Mouse (Mus musculus) MEL (cell line): ENCODE results near the gene P2ry13. TPM values are rescaled to one million over a fixed set of nuclear protein-coding genes. Genes with fewer than 3 reads are reported as not detected.
A peak's percentile ranks its signal among the peaks of the same experiment; 100 is the strongest.

Source experiments
- DNase-seq: peaks from one replicate; pipeline ENCODE4 v3.0.0; 2011; ENCODE audit warnings: low read depth, low spot score
- H3K27ac ChIP-seq: 2 replicates; pipeline ENCODE4 v1.5.1; 2012; ENCODE audit warnings: low read depth, mild to moderate bottlenecking, control low read depth, low read length, moderate library complexity; ENCODE audit not compliant: control insufficient read depth
- H3K27me3 ChIP-seq, 2 experiments: fragments of 150-350 bp in 1 of 2; sonication (generic) in 1 of 2; 2 replicates each; pipeline ENCODE4 v1.6.1; 2012; ENCODE audit warnings: low read length in 2 of 2, mild to moderate bottlenecking in 2 of 2, improper control_type of control experiment in 1 of 2, moderate library complexity in 1 of 2; ENCODE audit not compliant: insufficient read depth in 2 of 2, control insufficient read depth in 1 of 2
- H3K36me3 ChIP-seq, 2 experiments: 2 replicates each; pipeline ENCODE4 v1.6.1; 2012 to 2014; ENCODE audit warnings: low read length in 2 of 2, improper control_type of control experiment in 1 of 2, inconsistent platforms in 1 of 2, mild to moderate bottlenecking in 1 of 2; ENCODE audit not compliant: insufficient read depth in 2 of 2, control insufficient read depth in 1 of 2
- H3K4me1 ChIP-seq, 2 experiments: fragments of 150-350 bp in 1 of 2; sonication (generic) in 1 of 2; 2 replicates each; pipeline ENCODE4 v1.6.1; 2012; ENCODE audit warnings: low read length in 2 of 2, improper control_type of control experiment in 1 of 2, mild to moderate bottlenecking in 1 of 2; ENCODE audit not compliant: insufficient read depth in 2 of 2, control insufficient read depth in 1 of 2
- H3K4me3 ChIP-seq, 2 experiments: fragments of 150-350 bp in 1 of 2; sonication (generic) in 1 of 2; 2 replicates each; pipeline ENCODE4 v1.5.1; 2012; ENCODE audit warnings: low read depth in 2 of 2, low read length in 2 of 2, mild to moderate bottlenecking in 2 of 2, moderate library complexity in 2 of 2, control low read depth in 1 of 2, improper control_type of control experiment in 1 of 2; ENCODE audit not compliant: control insufficient read depth in 1 of 2, insufficient read depth in 1 of 2
- H3K79me2 ChIP-seq: 2 replicates; pipeline ENCODE4 v1.6.1; 2012; ENCODE audit warnings: mild to moderate bottlenecking, low read length, moderate library complexity; ENCODE audit not compliant: control insufficient read depth, poor library complexity, insufficient read depth
- H3K9ac ChIP-seq: 2 replicates; pipeline ENCODE4 v1.6.1; 2012; ENCODE audit warnings: low read depth, mild to moderate bottlenecking, control low read depth, low read length, moderate library complexity; ENCODE audit not compliant: control insufficient read depth, poor library complexity, severe bottlenecking
- H3K9me3 ChIP-seq: fragments of 150-350 bp; sonication (generic); replicated peaks from 2 replicates; pipeline ENCODE4 v1.6.1; 2012; ENCODE audit warnings: mild to moderate bottlenecking, low read length, improper control_type of control experiment, moderate library complexity; ENCODE audit not compliant: insufficient read depth
- E2F4 ChIP-seq: IDR thresholded peaks from 2 replicates; pipeline ENCODE4 v1.6.1; 2011; ENCODE audit warnings: low read depth, low read length, improper control_type of control experiment, borderline replicate concordance
- ETS1 ChIP-seq: IDR thresholded peaks from 2 replicates; pipeline ENCODE4 v1.6.1; 2012; ENCODE audit warnings: low read depth, mild to moderate bottlenecking, inconsistent platforms, low read length, improper control_type of control experiment, moderate library complexity
- GATA1 ChIP-seq: IDR thresholded peaks from 2 replicates; pipeline ENCODE4 v1.6.1; 2011; ENCODE audit warnings: low read depth, low read length, improper control_type of control experiment
- KAT2A ChIP-seq: conservative IDR thresholded peaks from 2 replicates; pipeline ENCODE4 v1.6.1; 2012; ENCODE audit warnings: low read depth, low read length, improper control_type of control experiment, inconsistent platforms
- MAX ChIP-seq: IDR thresholded peaks from 2 replicates; pipeline ENCODE4 v1.6.1; 2011; ENCODE audit warnings: low read length, improper control_type of control experiment
- MYC ChIP-seq: IDR thresholded peaks from 2 replicates; pipeline ENCODE4 v1.6.1; 2011; ENCODE audit warnings: low read depth, mild to moderate bottlenecking, low read length, improper control_type of control experiment, moderate library complexity
- NELFE ChIP-seq: IDR thresholded peaks from 2 replicates; pipeline ENCODE4 v1.6.1; 2011; ENCODE audit warnings: low read depth, low read length, improper control_type of control experiment
- POLR2AphosphoS2 ChIP-seq: IDR thresholded peaks from 2 replicates; pipeline ENCODE4 v1.6.1; 2011; ENCODE audit warnings: low read length, improper control_type of control experiment
- POLR2AphosphoS5 ChIP-seq: IDR thresholded peaks from 2 replicates; pipeline ENCODE4 v1.6.1; 2012; ENCODE audit warnings: low read depth, borderline replicate concordance, mild to moderate bottlenecking, inconsistent platforms, low read length, moderate library complexity, mixed read lengths
- RAD21 ChIP-seq: IDR thresholded peaks from 2 replicates; pipeline ENCODE4 v1.6.1; 2011; ENCODE audit warnings: mild to moderate bottlenecking, low read depth, low read length, improper control_type of control experiment
- RCOR1 ChIP-seq: IDR thresholded peaks from 2 replicates; pipeline ENCODE4 v1.6.1; 2012; ENCODE audit warnings: low read depth, mild to moderate bottlenecking, inconsistent platforms, low read length, improper control_type of control experiment
- SIN3A ChIP-seq: IDR thresholded peaks from 2 replicates; pipeline ENCODE4 v1.6.1; 2012; ENCODE audit warnings: low read length, improper control_type of control experiment, inconsistent platforms
- SMC3 ChIP-seq: IDR thresholded peaks from 2 replicates; pipeline ENCODE4 v1.6.1; 2011; ENCODE audit warnings: low read depth, low read length, improper control_type of control experiment
- USF1 ChIP-seq: IDR thresholded peaks from 2 replicates; pipeline ENCODE4 v1.6.1; 2014; ENCODE audit warnings: low read depth, mild to moderate bottlenecking, inconsistent platforms, low read length, improper control_type of control experiment, moderate library complexity
- USF2 ChIP-seq, 2 experiments: IDR thresholded peaks; 2 replicates each; pipeline ENCODE4 v1.6.1; 2011 to 2012; ENCODE audit warnings: improper control_type of control experiment in 2 of 2, low read length in 2 of 2, borderline replicate concordance in 1 of 2, inconsistent platforms in 1 of 2, low read depth in 1 of 2, mild to moderate bottlenecking in 1 of 2; ENCODE audit not compliant: insufficient read depth in 1 of 2
- ZC3H11A ChIP-seq: IDR thresholded peaks from 2 replicates; pipeline ENCODE4 v1.6.1; 2012; ENCODE audit warnings: low read depth, mild to moderate bottlenecking, inconsistent platforms, low read length, improper control_type of control experiment
- ZKSCAN1 ChIP-seq: IDR thresholded peaks from 2 replicates; pipeline ENCODE4 v1.6.1; 2012; ENCODE audit warnings: low read depth, mild to moderate bottlenecking, inconsistent platforms, low read length, improper control_type of control experiment, moderate library complexity
- ZNF384 ChIP-seq: IDR thresholded peaks from 2 replicates; pipeline ENCODE4 v1.6.1; 2012; ENCODE audit warnings: low read depth, mild to moderate bottlenecking, inconsistent platforms, low read length, improper control_type of control experiment
- polyA plus RNA-seq, 2 experiments: library from polyadenylated mRNA; stranded (reverse) in 1 of 2; unstranded in 1 of 2; fragments of >175 nt in 1 of 2; fragments of >200 nt in 1 of 2; gene quantifications; 2 replicates each; pipeline versions ENCODE4 v1.2.1 to v1.2.4; 2012; ENCODE audit warnings: low replicate concordance in 2 of 2, low read depth in 1 of 2; ENCODE audit not compliant: insufficient read length in 2 of 2, insufficient read depth in 1 of 2, missing spikeins in 1 of 2
- total RNA-seq: library from RNA; depleted of rRNA; stranded (reverse); fragments of 300-350 nt; gene quantifications from 2 replicates; pipeline ENCODE4 v1.2.3, GENCODE M21; 2012

The P2ry13 gene
- total and polyA plus RNA-seq, 3 experiments, result not detected

GRCm38 (mm10) chr3:59169921-59170627 lies 40.6 kb downstream of the P2ry13 start:
- TF ChIP-seq ETS1 (no peak), GATA1 (no peak), POLR2AphosphoS2 (no peak), E2F4 (no peak), NELFE (no peak), ZNF384 (no peak), SIN3A (no peak), RCOR1 (no peak), ZC3H11A (no peak), USF1 (no peak), MAX (no peak), ZKSCAN1 (no peak), MYC (no peak), USF2 (IDR thresholded peaks at IDR 0.05; ENCODE audit: borderline replicate concordance in 1 of 2, insufficient read depth in 1 of 2, low read depth in 1 of 2, low read length in 2 of 2) (no peak), KAT2A (no peak), POLR2AphosphoS5 (no peak)
- no peaks in the 10 kb centered on the region for H3K4me1 ChIP-seq

GRCm38 (mm10) chr3:59169215-59169614 lies 41.5 kb downstream of the P2ry13 start:
- no peak overlapping the region for H3K4me3 ChIP-seq
- no peaks in the 10 kb centered on the region for H3K79me2 ChIP-seq
- no peak for DNase-seq
- no peaks in the 10 kb centered on the region for H3K9me3 ChIP-seq
- TF ChIP-seq SMC3, result 0 out of 2 replicates have a peak, but pooled peaks have one; percentile 3
- TF ChIP-seq ZNF384, result no peak
- peak; percentile 8 for TF ChIP-seq RAD21
- TF ChIP-seq RCOR1, result no peak
- TF ChIP-seq, all 39 proteins: peak for 2
- Histone ChIP-seq H3K4me1 (no peaks in the 10 kb centered on the region), H3K9ac (no peak overlapping the region), H3K27ac (no peak overlapping the region), H3K36me3 (no peaks in the 10 kb centered on the region), H3K27me3 (peaks cover 0 to 2% of the 10 kb centered on the region in 2 experiments; a peak in 1 of 4 replicates)

More at GRCm38 (mm10) chr3:59169921-59170627, 40.6 kb downstream of the P2ry13 start:
- H3K27me3 ChIP-seq, result peaks cover 0 to 2% of the 10 kb centered on the region in 2 experiments; a peak in 1 of 4 replicates
- no peak overlapping the region for H3K9ac ChIP-seq
- DNase-seq, result peak; percentile 33
- no peaks in the 10 kb centered on the region for H3K36me3 ChIP-seq
- no peaks in the 10 kb centered on the region for H3K79me2 ChIP-seq
- H3K27ac ChIP-seq, result no peak overlapping the region
- H3K9me3 ChIP-seq, result no peaks in the 10 kb centered on the region
- no peak overlapping the region for H3K4me3 ChIP-seq
